Mouse (Mus musculus) lung, adult 2 months (tissue): ENCODE measurements around the gene Map4.

Experiments
- CTCF ChIP-seq: fragments of 200-500 bp; IDR thresholded peaks from 2 replicates; pipeline ENCODE4 v1.5.1; 2011; ENCODE audit warnings: mild to moderate bottlenecking, low read length, control low read depth; ENCODE audit not compliant: insufficient read depth
- POLR2A ChIP-seq: fragments of 200-500 bp; IDR thresholded peaks from 2 replicates; pipeline ENCODE4 v1.6.1; 2011; ENCODE audit warnings: low read depth, mild to moderate bottlenecking, control low read depth, low read length, borderline replicate concordance; ENCODE audit errors: extremely low read depth

DNA sequence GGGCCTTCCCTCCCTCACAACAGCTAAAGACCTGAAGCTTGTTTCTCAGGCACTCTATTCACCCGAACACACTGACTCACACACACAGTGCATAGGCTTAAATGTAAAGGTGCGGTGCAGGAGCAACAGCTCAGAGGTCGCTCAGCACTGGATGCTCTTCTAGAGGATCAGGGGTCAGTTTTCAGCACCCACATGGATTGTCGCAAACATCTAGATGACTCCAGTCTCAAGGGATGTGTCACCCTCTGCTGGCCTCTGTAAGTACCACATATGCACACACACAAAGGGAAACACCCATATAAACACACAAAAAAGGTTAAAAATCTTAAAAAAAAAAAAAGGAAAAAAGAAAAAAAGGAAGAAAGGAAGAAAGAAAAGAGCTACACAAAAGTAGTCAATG is 163.5 kb downstream of the Map4 start:
- no peak for TF ChIP-seq CTCF
- no peak for TF ChIP-seq POLR2A
